Mouse (Mus musculus) kidney, adult 2 months (tissue): Measurements from ENCODE around the gene Cxcl17.

Source experiments
- CTCF ChIP-seq: fragments of 200-500 bp; conservative IDR thresholded peaks from 2 replicates; pipeline ENCODE4 v1.5.1; 2011; ENCODE audit warnings: low read depth, mild to moderate bottlenecking, control low read depth, low read length, moderate library complexity, mixed read lengths; ENCODE audit not compliant: insufficient read depth, insufficient read length
- POLR2A ChIP-seq: fragments of 200-500 bp; IDR thresholded peaks from one replicate; pipeline ENCODE4 v1.6.1; 2011; ENCODE audit warnings: low read depth, low read length, control low read depth

- TF ChIP-seq CTCF, result no peak
- no peak for TF ChIP-seq POLR2A
Measured at GRCm38 (mm10) chr7:25383891-25384290, 28.8 kb downstream of the Cxcl17 start.
